Mouse (Mus musculus): ENCODE data around the gene Uevld.
"Not testable (repeated sequence)": the region's sequence is repeated elsewhere in the genome, so short reads cannot be mapped to it uniquely, and the experiment has no call there.

The Uevld gene

DNA sequence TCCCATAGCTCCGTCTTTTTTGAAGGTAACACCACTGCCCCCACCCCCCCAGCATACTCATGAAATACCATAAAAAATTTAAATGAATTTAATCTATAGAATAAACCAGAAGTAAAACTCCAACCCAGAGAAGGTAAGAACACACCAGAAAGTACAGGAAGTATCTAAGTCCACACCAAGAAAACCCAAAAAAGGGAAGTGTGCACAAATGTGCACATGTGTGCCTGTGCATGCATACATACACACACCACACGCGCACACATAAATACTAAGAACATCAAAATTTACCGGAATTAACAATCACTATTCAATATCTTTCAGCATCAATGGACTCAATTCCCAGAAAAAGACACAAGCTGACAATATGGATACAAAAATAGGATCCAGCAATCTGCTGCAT is 11.6 kb upstream of the Uevld start:
- no peak for DNase-seq (ENCODE audit: low spot score)

DNA sequence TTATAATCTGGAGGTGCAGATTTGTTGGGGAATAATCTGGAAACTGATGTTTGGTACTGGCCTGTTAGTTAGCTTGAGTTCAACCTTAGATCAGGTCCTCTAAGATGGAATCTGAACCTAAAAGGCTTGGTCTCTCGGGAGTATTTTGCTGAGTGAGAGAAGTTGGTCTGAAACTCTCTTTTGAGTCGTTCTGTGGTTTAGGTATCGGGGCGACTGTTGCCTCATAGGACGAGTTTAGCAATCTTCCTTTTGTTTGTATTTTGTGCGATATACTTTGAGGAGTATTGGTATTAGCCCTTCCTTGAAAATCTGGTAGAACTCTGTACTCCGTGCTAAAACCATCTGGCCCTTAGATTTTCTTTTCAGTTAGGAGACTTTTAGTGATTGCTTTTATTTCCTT is 5.7 kb upstream of the Uevld start:
- DNase-seq (ENCODE audit: low spot score) = no peak

- DNase-seq (ENCODE audit: low spot score) = peak; percentile 76
These were observed 4.7 kb upstream of the Uevld start for GRCm38 (mm10) chr7:46962806-46963618.

- DNase-seq (ENCODE audit: low spot score) = no peak
These were observed 3.8 kb upstream of the Uevld start for GRCm38 (mm10) chr7:46962132-46962531.

DNA sequence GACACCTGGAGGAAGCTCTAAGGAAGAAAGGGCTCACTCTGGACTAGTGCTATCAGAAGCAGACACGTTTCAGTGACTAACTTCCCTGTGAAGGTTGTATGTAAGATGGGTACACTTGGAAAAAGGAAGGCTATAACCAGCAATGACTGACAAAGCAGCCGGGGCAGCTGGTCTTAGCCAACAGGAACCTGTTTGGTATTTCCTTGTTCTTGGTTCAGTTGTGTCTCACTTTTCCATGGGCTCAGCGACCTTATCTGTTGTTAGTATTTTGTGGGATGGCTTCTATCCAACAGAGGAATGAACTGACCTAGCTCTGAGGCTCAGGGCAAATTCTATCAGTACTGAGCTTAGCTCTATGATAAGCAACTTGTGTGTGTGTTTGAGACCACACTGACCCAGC is 2.7 kb upstream of the Uevld start:
- DNase-seq (ENCODE audit: low spot score) = no peak

DNA sequence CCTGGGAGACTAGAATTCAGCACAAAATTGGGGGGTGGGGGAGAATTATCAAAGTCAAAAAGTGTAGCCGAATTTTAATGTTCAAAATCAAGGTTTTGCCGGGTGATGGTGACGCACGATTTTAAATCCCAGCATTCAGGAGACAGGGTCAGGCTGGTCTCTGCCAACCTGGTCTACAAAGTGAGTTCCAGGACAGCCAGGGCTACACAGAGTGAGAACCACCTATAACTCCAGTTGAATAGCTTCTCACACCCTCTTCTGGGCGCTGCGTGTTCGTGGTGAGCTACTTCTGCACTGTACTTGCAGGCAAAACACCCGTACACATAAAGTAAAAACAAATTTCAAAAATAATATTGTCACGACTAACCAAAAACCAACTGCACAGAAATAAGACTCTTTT is 526 bp upstream of the Uevld start:
- DNase-seq (ENCODE audit: low spot score) = no peak

DNA sequence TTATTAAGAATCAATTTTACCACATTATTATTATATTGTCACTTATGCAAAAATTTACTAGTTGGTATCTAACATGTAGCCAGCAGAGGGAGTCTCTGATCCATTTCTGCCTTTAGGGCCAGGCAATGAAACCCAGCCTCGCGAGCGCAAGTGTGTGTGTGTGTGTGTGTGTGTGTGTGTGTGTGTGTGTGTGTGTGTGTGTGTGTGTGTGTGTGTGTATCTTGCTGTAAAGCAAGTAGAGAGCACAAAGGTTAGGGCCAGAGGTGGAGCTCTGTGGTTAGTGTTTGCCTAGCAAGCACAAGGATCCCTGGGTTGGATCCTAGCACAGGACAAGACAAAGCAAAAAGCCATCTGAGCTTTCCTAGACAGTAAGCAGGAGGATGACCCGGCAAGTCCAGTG is 22.5 kb downstream of the Uevld start:
- DNase-seq (ENCODE audit: low spot score) = no peak

GRCm38 (mm10) chr7:46934788-46935187 is 23.5 kb downstream of the Uevld start:
- DNase-seq (ENCODE audit: low spot score) = no peak

- no peak for DNase-seq (ENCODE audit: low spot score)
These were observed 27.0 kb downstream of the Uevld start for GRCm38 (mm10) chr7:46931370-46931769.

- DNase-seq (ENCODE audit: low spot score) = no peak
These were observed 30.0 kb downstream of the Uevld start for GRCm38 (mm10) chr7:46928291-46928690.

GRCm38 (mm10) chr7:46922075-46922474 is 36.3 kb downstream of the Uevld start:
- no peak for DNase-seq (ENCODE audit: low spot score)

- peak; percentile 94 for DNase-seq (ENCODE audit: low spot score)
These were observed 38.7 kb downstream of the Uevld start, which contains the start of gene Tsg101 for GRCm38 (mm10) chr7:46919551-46920176. Gene Tsg101 (minus strand): TSS chr7:46919969.

- DNase-seq (ENCODE audit: low spot score) = no peak
These were observed 39.5 kb downstream of the Uevld start for GRCm38 (mm10) chr7:46918678-46919371.

- DNase-seq (ENCODE audit: low spot score) = no peak
These were observed 42.0 kb downstream of the Uevld start for GRCm38 (mm10) chr7:46916376-46916775.

DNA sequence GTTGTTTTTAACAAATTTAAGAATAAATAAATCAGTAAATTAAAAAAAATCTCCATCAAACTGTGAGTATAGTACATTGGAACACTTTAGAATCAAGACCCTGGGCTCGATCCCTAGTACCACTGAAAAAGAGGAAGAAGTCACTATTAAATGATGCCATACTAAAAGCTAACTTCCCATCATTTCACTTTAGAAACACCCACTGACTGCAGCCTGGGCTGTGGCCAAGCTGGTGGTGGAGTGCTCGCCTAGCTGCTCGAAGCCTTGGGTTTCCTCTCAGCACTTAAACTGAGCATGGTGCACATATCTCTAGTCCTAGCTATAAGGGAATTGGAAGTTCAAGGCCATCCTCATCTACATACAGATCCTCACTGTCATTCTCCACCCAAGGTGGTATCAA is 47.1 kb downstream of the Uevld start:
- no peak for DNase-seq (ENCODE audit: low spot score)

- DNase-seq (ENCODE audit: low spot score) = no peak
These were observed 59.0 kb downstream of the Uevld start for GRCm38 (mm10) chr7:46899343-46899742.

DNA sequence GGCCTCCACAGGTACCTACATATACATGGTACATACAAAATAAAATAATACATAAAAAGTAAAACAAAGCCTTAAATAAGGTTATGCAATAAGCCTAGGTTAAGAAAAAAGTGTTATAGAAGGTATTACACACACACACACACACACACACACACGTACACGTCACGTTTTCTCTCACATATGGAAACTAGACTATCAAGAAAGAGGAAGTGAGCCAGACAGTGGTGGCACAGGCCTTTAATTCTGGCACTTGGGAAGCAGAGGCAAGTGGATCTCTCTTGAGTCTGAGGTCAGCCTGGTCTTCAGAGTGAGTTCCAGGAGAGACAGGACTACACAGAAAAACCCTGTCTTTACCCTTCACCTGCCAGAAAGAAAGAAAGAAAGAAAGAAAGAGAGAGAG is 62.8 kb downstream of the Uevld start:
- no peak for DNase-seq (ENCODE audit: low spot score)

DNA sequence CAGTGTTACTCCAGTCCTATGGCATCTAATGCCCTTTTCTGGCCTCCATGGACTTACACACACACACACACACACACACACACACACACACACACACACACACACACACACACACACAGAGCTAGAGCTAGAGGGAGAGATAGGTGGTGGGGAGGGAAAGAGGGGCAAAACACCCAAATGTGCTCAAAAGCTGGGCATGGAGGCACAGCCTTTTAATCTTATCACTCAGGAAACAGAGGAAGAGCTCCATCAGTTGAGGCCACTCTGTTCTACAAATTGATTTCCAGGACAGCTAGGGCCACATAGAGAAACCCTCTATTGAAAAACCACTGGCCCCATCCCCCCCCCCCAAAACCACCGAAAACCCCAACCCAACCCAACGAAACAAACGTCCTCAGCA is 75.0 kb downstream of the Uevld start:
- DNase-seq (ENCODE audit: low spot score) = no peak

- not testable (repeated sequence) for DNase-seq (ENCODE audit: low spot score)
These were observed 76.4 kb downstream of the Uevld start for GRCm38 (mm10) chr7:46881941-46882340.

DNA sequence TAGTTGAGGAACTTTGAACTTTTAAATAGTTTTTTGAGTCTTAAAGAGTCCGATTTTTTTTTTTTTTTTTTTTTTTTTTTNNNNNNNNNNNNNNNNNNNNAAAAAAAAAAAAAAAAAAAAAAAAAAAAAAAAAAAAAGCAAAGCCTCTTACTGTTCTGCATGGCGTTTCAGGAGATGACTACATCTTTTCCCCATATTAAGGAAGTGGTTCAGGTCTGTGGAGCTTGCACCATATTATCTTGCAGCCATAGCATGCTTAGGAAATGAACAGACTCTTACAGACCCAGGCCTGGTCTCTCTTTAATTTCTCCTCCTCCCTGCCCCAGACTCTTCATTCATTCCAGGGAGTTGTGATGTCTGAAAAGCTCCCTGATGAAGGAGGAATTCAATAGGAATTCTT is 77.3 kb downstream of the Uevld start:
- DNase-seq (ENCODE audit: low spot score) = no peak

DNA sequence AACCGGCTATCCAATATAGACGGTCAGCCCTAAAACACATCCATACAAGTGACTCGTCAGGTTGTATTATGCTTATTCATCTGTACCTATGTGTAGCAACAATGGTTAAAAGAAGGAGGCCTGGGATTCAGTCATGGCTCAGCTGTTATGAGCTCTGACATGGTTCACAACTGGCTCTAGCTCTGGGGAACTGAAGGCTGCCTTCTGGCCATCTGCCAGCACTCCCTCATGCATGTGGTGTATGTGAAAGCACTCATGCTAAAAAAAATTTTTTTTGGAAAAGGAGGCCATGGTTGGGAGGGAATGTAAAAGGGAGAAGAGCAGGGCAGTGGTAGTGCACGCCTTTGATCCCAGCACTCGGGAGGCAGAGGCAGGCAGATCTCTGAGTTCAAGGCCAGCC is 78.5 kb downstream of the Uevld start:
- DNase-seq (ENCODE audit: low spot score) = no peak

GRCm38 (mm10) chr7:46877255-46877654 is 81.1 kb downstream of the Uevld start:
- no peak for DNase-seq (ENCODE audit: low spot score)

DNA sequence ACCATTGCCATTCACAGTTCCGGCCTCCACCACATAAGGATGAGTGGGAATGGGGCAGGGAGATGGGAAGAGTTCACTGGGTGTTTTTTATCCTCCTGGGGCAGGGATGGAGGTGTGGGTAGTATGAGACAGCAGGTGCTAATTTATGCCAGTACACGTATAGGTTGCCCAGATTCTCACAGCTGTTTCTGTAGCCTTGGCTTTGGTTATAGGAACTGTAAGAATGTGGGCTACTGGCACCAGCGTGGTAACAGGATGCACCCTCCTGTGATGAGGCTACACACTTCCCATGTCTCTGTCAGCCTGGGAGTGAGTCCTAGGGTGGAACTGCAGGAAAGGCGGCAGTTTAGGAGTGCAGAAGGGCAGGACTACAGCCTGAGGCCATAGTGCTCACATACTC is 81.5 kb downstream of the Uevld start:
- no peak for DNase-seq (ENCODE audit: low spot score)
